Mouse (Mus musculus) cerebellum, adult 2 months (tissue): Measurements from ENCODE around the gene Aldh3b3. TPM values are rescaled to one million over a fixed set of nuclear protein-coding genes. Genes with fewer than 3 reads are reported as not detected.
A peak's percentile ranks its signal among the peaks of the same experiment; 100 is the strongest.
"Not testable (repeated sequence)": the region's sequence is repeated elsewhere in the genome, so short reads cannot be mapped to it uniquely, and the experiment has no call there.

Experiments used
- DNase-seq, 2 experiments: peaks; one replicate each; pipeline ENCODE4 v3.0.0; 2021
- H3K27ac ChIP-seq: fragments of 200-500 bp; 2 replicates; pipeline ENCODE4 v1.5.1; 2012; ENCODE audit warnings: low read length, control low read depth, inconsistent platforms; ENCODE audit not compliant: insufficient read depth
- H3K27me3 ChIP-seq: fragments of 200-500 bp; 2 replicates; pipeline ENCODE4 v1.6.1; 2012; ENCODE audit warnings: inconsistent platforms, mild to moderate bottlenecking, low read length, moderate library complexity; ENCODE audit not compliant: control insufficient read depth, insufficient read depth
- H3K4me1 ChIP-seq: fragments of 200-500 bp; 2 replicates; pipeline ENCODE4 v1.6.1; 2011; ENCODE audit warnings: low read length; ENCODE audit not compliant: control insufficient read depth, insufficient read depth
- H3K4me3 ChIP-seq: fragments of 200-500 bp; replicated peaks from 2 replicates; pipeline ENCODE3; 2011; ENCODE audit warnings: mild to moderate bottlenecking, low read depth, low read length, control low read depth; ENCODE audit not compliant: insufficient read depth
- CTCF ChIP-seq: fragments of 200-500 bp; IDR thresholded peaks from 2 replicates; pipeline ENCODE4 v1.5.1; 2011; ENCODE audit warnings: low read depth, mild to moderate bottlenecking, control low read depth, low read length, moderate library complexity, borderline replicate concordance; ENCODE audit not compliant: insufficient read depth
- POLR2A ChIP-seq: fragments of 200-500 bp; IDR thresholded peaks from 2 replicates; pipeline ENCODE4 v1.6.1; 2011; ENCODE audit warnings: low read length, control low read depth, borderline replicate concordance; ENCODE audit not compliant: insufficient read depth
- WGBS: fragments of 180-500 bp; shearing (Covaris S2); methylation state at CpG from one replicate; pipeline ENCODE4 v1.1.7; 2018; 5-methylcytosine and 5-hydroxymethylcytosine counted together
- polyA plus RNA-seq: library from polyadenylated mRNA; depleted of rRNA; stranded (reverse); fragments of >200 nt; gene quantifications from 2 replicates; pipeline ENCODE4 v1.2.3, GENCODE M21; 2012

Aldh3b3 gene
- polyA plus RNA-seq, 1 experiment: 0.11 TPM

DNA sequence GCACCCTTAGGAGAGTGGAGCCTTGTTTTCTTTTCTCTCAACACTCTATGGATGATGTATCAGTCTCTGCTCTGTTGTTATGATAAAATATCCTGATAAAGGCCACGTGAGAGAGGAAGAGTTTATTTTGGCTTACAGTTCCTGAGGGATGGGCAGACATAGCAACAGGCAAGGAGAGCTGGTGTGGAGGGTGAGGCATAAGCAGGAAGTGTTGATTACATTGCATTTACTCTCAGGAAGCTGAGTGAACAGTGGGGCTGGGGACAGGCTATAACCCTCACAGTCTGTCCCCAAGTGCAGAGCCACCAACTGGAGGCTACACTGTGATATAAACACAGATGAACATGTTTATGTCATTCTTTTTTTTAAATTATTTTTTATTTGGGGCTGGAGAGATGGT is 6.3 kb upstream of the Aldh3b3 start:
- Histone ChIP-seq H3K27me3 (no peaks in the 10 kb centered on the region), H3K27ac (no peak overlapping the region), H3K4me1 (peaks cover 3% of the 10 kb centered on the region; the same call in 1 of the 2 replicates), H3K4me3 (no peak overlapping the region)
- TF ChIP-seq POLR2A (no peak), CTCF (no peak)
- DNase-seq: no peak
- WGBS: 65% methylated on average over 1 of the region's 1 CpGs

GRCm38 (mm10) chr19:3955033-3955432 is 3.4 kb upstream of the Aldh3b3 start:
- H3K4me3 ChIP-seq: no peak overlapping the region
- DNase-seq: no peak
- no peaks in the 10 kb centered on the region for H3K27me3 ChIP-seq
- peaks cover 7% of the 10 kb centered on the region; the same call in 1 of the 2 replicates for H3K4me1 ChIP-seq
- TF ChIP-seq CTCF (no peak), POLR2A (no peak)
- WGBS: 64% methylated on average over 3 of the region's 3 CpGs
- H3K27ac ChIP-seq: no peak overlapping the region

DNA sequence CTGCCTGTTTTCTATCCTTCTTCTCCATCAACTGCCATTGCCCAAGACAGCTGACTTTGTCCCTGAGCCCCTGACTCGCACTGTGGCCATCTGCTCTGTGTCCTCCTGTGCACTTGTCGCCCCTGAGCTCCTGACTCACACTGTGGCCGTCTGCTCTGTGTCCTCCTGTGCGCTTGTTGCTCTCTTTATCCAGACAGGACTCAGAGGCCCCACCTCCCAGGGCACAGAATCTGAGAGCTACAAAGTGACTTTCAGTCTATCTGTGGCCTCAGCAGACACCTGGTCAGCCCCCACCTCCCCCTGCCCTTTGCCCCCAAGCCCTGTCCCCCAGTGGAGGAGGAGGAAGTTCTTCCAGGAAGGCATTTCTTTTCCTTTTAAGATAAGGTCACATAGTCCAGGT is 2.6 kb upstream of the Aldh3b3 start:
- H3K4me1 ChIP-seq: peaks cover 7% of the 10 kb centered on the region; the same call in 1 of the 2 replicates
- WGBS: 12% methylated on average over 4 of the region's 4 CpGs
- peak; percentile 21 to 27 for DNase-seq
- H3K27ac ChIP-seq: no peak overlapping the region
- TF ChIP-seq POLR2A (no peak), CTCF (no peak)
- no peak overlapping the region for H3K4me3 ChIP-seq
- no peaks in the 10 kb centered on the region for H3K27me3 ChIP-seq

DNA sequence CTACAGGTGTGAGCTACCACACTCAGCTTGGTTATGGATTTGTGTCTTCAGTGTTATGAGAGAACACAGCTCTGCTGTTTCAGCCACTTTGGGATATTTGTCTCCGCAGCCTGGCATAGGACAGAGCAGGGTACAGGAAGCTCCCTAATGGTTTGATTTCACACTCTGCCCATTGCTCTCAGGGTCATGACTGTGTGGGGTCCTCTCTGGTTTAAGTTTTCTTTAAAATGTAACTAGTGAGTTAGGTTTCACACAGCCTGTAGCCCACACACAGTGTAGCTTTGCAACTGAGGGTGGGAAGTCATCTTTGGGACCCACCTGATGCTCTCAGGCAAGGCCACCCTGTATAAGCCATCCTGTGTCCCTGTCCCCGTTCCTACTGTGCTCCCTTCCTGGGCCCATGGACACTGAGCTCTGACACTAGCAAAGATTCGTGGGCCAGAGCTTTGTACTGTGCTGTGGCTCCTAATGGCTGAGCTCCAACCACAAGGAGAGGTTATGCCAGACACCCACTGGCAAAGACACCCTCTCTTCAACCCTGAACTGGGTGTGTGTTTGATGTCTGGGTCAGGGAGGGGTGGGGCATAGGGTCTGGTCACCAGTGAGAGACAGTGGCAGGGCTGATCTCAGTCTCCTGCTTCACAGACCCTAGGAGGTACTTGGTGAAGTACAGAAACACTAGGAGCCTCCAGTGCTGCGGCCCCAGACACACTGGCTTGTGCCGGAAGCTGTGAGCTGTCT is 979 bp upstream of the Aldh3b3 start:
- 72% methylated on average over 5 of the region's 5 CpGs for WGBS
- not testable (repeated sequence) for H3K4me1 ChIP-seq, H3K27me3 ChIP-seq, DNase-seq, H3K27ac ChIP-seq, H3K4me3 ChIP-seq

DNA sequence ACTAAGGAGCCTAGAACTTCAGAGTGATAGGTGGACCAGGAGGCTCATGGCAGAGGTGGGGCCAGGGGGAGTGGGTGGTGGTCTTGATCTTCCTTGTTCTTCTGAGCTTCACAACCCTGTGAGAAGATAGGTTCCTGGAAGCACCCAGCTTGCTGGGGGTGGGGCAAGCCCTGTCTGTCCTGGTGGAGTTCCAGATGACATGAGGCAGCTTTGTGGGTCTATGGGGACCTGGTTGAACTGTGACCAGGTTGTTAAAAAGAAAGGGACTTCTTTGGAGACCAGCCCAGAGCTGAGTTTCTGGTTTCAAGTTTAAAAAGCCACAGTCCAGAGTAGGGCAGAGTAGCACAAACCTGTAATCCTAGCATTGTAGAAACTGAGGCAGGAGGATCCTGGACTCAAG is 585 bp downstream of the Aldh3b3 start:
- Histone ChIP-seq H3K27me3 (no peaks in the 10 kb centered on the region), H3K27ac (no peak overlapping the region), H3K4me1 (peaks cover 7% of the 10 kb centered on the region; the same call in 1 of the 2 replicates), H3K4me3 (no peak overlapping the region)
- no peak for TF ChIP-seq CTCF
- no peak for TF ChIP-seq POLR2A
- no peak for DNase-seq

DNA sequence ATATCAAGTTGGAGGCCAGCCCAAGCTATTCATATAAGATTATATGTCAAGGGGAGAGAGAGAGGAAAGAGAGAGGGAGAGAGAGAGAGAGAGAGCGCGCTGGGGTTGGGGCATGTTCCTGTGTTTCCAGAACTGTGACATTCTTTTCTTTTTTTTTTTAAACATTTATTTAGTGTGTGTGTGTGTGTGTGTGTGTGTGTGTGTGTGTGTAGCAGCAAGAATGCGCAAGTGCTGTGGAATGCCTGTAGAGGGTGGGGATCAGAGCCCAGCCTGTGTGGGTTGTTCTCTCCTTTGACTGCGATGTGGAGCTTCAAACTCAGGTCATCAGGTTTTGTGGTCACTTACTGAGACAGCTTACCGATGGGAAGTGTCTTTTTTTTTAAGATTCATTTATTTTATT is 1.8 kb downstream of the Aldh3b3 start:
- DNase-seq: no peak
- Histone ChIP-seq H3K4me1 (peaks cover 7% of the 10 kb centered on the region; the same call in 1 of the 2 replicates), H3K27ac (no peak overlapping the region), H3K4me3 (no peak overlapping the region), H3K27me3 (no peaks in the 10 kb centered on the region)
- no peak for TF ChIP-seq POLR2A
- no peak for TF ChIP-seq CTCF
- WGBS: 91% methylated on average over 5 of the region's 5 CpGs

GRCm38 (mm10) chr19:3961805-3962204 is 3.4 kb downstream of the Aldh3b3 start:
- not testable (repeated sequence) for H3K27me3 ChIP-seq, H3K27ac ChIP-seq, H3K4me3 ChIP-seq, H3K4me1 ChIP-seq, DNase-seq
- 40% methylated on average over 6 of the region's 6 CpGs for WGBS

GRCm38 (mm10) chr19:3962469-3962868 is 4.0 kb downstream of the Aldh3b3 start:
- TF ChIP-seq POLR2A (no peak), CTCF (no peak)
- Histone ChIP-seq H3K4me3 (no peak overlapping the region), H3K27me3 (no peaks in the 10 kb centered on the region), H3K27ac (no peak overlapping the region), H3K4me1 (0 out of 2 replicates have a peak, but pooled peaks cover 4% of the 10 kb centered on the region)
- WGBS: 27% methylated on average over 2 of the region's 2 CpGs
- no peak for DNase-seq

DNA sequence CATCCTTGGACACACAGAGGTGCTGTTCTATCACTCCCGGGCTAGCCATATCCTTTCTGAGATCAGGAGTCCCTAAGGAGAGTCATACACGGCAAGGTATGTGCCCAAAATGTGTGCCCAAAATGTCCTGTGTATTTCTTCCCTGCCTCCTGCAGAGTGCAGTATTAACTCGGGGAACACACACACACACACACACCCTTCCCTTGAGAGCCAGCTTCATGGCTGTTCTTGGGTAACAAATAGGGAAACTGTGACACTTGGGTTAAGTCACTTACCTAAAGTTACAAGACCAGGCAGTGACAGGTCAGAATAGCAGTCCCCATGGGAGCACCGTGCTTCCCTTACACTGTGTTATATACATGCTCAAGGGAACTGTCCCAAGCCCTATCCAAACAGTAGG is 5.6 kb downstream of the Aldh3b3 start:
- no peak for TF ChIP-seq POLR2A
- TF ChIP-seq CTCF: no peak
- Histone ChIP-seq H3K27me3 (no peaks in the 10 kb centered on the region), H3K4me3 (no peak overlapping the region), H3K4me1 (no peaks in the 10 kb centered on the region), H3K27ac (no peak overlapping the region)
- no peak for DNase-seq
- 66% methylated on average over 4 of the region's 4 CpGs for WGBS
